Mouse (Mus musculus): ENCODE measurements around the gene Lrg1.

Lrg1 gene

DNA sequence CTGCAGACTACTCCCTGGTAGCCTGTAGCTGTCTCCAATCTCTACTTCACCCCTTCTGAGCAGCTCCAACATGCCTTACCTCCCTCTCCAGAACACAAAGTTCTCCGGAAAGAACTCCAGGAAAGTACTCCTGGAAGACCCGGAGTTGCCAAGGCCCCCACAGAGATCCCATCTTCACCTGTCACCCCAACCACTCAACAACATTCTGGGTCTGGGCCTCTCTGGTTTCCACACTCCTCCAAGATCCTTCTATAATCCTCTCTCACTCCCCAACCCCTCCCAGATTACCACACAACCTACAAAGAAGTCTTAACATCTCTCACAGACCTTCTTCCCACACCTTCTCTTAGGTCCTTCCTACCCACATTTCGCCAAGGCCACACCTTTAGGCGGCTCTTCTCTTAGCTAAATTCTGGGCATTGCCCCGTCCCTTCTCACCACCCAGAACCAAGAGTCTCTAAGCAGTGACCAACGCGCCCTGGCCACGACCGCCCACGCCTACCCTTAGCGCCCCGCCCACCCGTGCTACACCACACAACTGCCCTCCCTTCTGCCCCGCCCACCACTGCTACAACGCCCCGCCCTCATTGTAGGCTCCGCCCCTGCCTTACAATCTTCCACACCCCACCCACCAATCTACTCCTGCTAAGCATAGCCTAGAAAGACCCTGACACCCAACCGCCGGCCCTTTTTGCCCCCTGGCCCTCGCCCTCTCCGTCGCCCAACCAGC lies 47.5 kb downstream of the Lrg1 start:
- peak; percentile 89 for DNase-seq (ENCODE audit: low read depth)

DNA sequence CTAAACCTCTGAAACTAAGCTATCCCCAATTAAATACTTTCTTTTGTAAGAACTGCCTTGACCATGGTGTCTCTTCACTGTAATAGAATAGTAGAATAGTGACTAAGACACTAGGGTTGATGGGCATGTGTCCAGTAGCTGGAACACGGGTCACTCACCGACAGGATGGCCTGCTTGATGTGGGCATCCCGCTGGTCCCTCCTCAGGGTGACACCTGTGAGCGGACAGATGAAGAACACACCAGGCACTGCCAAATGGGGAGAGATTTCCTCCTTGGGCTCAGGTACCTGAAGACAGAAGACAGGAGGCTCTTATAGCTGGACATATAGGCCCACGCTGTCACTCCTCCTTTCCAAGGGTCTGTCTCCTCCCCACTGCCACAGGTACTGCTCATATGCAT lies 49.6 kb downstream of the Lrg1 start:
- DNase-seq (ENCODE audit: low read depth), result no peak

DNA sequence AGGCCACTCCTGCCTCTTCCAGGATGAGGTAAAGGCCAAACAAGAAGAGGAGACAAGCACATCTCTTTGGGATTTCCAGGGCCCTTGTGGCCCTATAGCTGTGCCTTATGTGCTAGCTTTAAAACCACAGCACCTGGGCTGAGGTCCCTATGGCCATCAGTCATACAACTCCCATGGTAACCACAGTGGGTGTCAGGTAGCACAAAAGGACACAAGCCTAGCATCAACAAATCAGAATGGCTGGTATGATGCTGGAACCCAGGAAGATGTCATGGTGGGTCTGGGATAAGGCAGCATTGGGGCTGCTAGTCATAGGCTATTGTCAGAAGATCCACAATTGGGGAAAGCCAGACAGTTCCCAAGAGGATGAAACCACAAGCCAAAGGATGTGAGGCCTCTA lies 50.7 kb downstream of the Lrg1 start:
- DNase-seq (ENCODE audit: low read depth), result no peak
